Mouse (Mus musculus): Measurements from ENCODE around the gene Ndufa4l2. TPM values are rescaled to one million over a fixed set of nuclear protein-coding genes. Genes with fewer than 3 reads are reported as not detected.
A peak's percentile ranks its signal among the peaks of the same experiment; 100 is the strongest.

Gene Ndufa4l2
- polyA plus RNA-seq, 1 experiment from 2014 or later = 57.8 TPM

GRCm38 (mm10) chr10:127521611-127522080, 6.9 kb downstream of the Ndufa4l2 start:
- TF ChIP-seq CTCF (IDR thresholded peaks at IDR 0.05; ENCODE audit: low read depth) = no peak
- Histone ChIP-seq H3K9ac (ENCODE audit: low read depth, low read length) (peak overlapping the region; percentile 48), H3K4me1 (replicated peaks; ENCODE audit: insufficient read depth, low read length) (peaks cover 25% of the 10 kb centered on the region), H3K27ac (0 out of 2 replicates have a peak overlapping the region, but pooled peaks have one; percentile 1), H3K36me3 (ENCODE audit: insufficient read depth, low read length) (peaks cover 18% of the 10 kb centered on the region; the same call in 1 of the 2 replicates), H3K9me3 (replicated peaks; ENCODE audit: low read length) (no peaks in the 10 kb centered on the region), H3K4me3 (replicated peaks; ENCODE audit: low read depth, low read length) (peak overlapping the region; percentile 43), H3K4me2 (ENCODE audit: low read length) (peak overlapping the region; percentile 68), H3K27me3 (ENCODE audit: insufficient read depth, low read length) (peaks cover 30% of the 10 kb centered on the region)
- WGBS = 3% methylated on average over 12 of the region's 12 CpGs
- DNase-seq (ENCODE audit: low spot score) = no peak
- no peak for ATAC-seq (replicated peaks; ENCODE audit: low FRiP score, low read depth)

DNA sequence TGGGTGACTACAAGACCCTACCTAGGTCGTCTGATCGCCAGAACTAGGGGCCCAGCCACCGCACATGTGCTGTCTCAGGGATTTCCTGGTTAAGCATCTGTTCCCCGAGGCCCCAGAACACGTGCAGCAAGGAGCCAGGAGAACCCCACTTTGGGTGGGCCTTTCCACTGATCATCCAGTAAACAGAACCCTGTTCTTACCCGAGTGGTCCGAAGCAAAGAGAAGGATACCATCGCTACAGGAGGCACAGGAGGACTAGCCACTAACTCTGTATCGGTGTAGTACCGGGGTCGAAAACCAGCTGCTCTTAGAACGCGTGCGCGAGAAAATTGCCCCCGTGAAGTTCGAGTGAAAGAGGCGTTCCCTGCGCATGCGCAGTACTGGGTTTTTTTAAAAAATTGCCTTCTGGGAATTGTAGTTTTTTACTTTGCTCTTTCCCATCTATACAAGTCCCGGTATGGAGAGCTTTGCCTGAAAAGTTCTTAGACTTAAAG, 7.4 kb downstream of the Ndufa4l2 start, which contains the start of gene Shmt2:
Gene Shmt2 (minus strand): TSS at position 357 of the 494 bp plus-strand sequence.
- no peaks in the 10 kb centered on the region for H3K9me3 ChIP-seq (replicated peaks; ENCODE audit: low read length)
- 0 out of 2 replicates have a peak within 1 kb of the TSS, but pooled peaks have one; percentile 1 for H3K27ac ChIP-seq
- DNase-seq (ENCODE audit: low spot score) (peak; percentile 98), ATAC-seq (replicated peaks; ENCODE audit: low FRiP score, low read depth) (peak; percentile 25; the same call in 1 of the 2 replicates)
- peaks cover 22% of the 10 kb centered on the region for H3K4me1 ChIP-seq (replicated peaks; ENCODE audit: insufficient read depth, low read length)
- peak within 1 kb of the TSS; percentile 43 for H3K4me3 ChIP-seq (replicated peaks; ENCODE audit: low read depth, low read length)
- under 1% methylated on average over 21 of the region's 21 CpGs for WGBS
- peak within 1 kb of the TSS; percentile 68 for H3K4me2 ChIP-seq (ENCODE audit: low read length)
- peak within 1 kb of the TSS; percentile 48 for H3K9ac ChIP-seq (ENCODE audit: low read depth, low read length)
- peaks cover 18% of the 10 kb centered on the region; the same call in 1 of the 2 replicates for H3K36me3 ChIP-seq (ENCODE audit: insufficient read depth, low read length)
- peaks cover 34% of the 10 kb centered on the region for H3K27me3 ChIP-seq (ENCODE audit: insufficient read depth, low read length)
- TF ChIP-seq CTCF (IDR thresholded peaks at IDR 0.05; ENCODE audit: low read depth) = no peak

GRCm38 (mm10) chr10:127524646-127525255, 10.0 kb downstream of the Ndufa4l2 start:
- TF ChIP-seq CTCF (IDR thresholded peaks at IDR 0.05; ENCODE audit: low read depth) = no peak
- WGBS = 7% methylated on average over 23 of the region's 23 CpGs
- no peaks in the 10 kb centered on the region for H3K9me3 ChIP-seq (replicated peaks; ENCODE audit: low read length)
- ATAC-seq (replicated peaks; ENCODE audit: low FRiP score, low read depth) (no peak), DNase-seq (ENCODE audit: low spot score) (no peak)
- H3K4me1 ChIP-seq (replicated peaks; ENCODE audit: insufficient read depth, low read length) = peaks cover 20% of the 10 kb centered on the region
- H3K27ac ChIP-seq = no peak overlapping the region
- H3K36me3 ChIP-seq (ENCODE audit: insufficient read depth, low read length) = no peaks in the 10 kb centered on the region
- H3K9ac ChIP-seq (ENCODE audit: low read depth, low read length) = no peak overlapping the region
- H3K27me3 ChIP-seq (ENCODE audit: insufficient read depth, low read length) = peaks cover 59% of the 10 kb centered on the region
- no peak overlapping the region for H3K4me3 ChIP-seq (replicated peaks; ENCODE audit: low read depth, low read length)
- H3K4me2 ChIP-seq (ENCODE audit: low read length) = no peak overlapping the region

- Histone ChIP-seq H3K27me3 (ENCODE audit: insufficient read depth, low read length) (peaks cover 70% of the 10 kb centered on the region), H3K9ac (ENCODE audit: low read depth, low read length) (no peak overlapping the region), H3K27ac (no peak overlapping the region), H3K9me3 (replicated peaks; ENCODE audit: low read length) (no peaks in the 10 kb centered on the region), H3K4me1 (replicated peaks; ENCODE audit: insufficient read depth, low read length) (peaks cover 17% of the 10 kb centered on the region), H3K4me3 (replicated peaks; ENCODE audit: low read depth, low read length) (peak overlapping the region; percentile 24), H3K4me2 (ENCODE audit: low read length) (peak overlapping the region; percentile 50), H3K36me3 (ENCODE audit: insufficient read depth, low read length) (no peaks in the 10 kb centered on the region)
- TF ChIP-seq CTCF (IDR thresholded peaks at IDR 0.05; ENCODE audit: low read depth) = no peak
- no peak for ATAC-seq (replicated peaks; ENCODE audit: low FRiP score, low read depth)
- DNase-seq (ENCODE audit: low spot score) = no peak
- WGBS = 1% methylated on average over 26 of the region's 26 CpGs
Observed at GRCm38 (mm10) chr10:127526048-127526447, 11.3 kb downstream of the Ndufa4l2 start.

DNA sequence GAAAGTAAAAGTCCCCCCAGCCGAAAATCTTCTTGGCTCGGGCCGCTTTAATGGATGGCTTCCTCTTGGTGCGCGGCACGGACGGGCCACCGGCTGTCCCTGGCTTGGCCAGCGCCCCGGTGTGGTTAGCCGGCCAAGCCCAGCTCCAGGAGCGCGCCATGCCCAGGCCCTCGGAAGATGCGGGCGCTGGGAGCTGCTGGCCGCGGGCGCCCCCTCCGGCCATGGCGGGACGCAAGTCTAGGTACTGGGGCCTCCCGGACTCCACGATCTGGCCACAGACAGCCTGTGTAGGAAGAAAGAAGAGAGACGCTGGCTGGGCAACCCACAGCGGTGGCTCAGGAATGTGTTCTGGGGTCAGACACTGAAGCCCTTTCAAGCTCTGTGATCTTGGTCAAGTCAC, 11.9 kb downstream of the Ndufa4l2 start:
- Histone ChIP-seq H3K9me3 (replicated peaks; ENCODE audit: low read length) (no peaks in the 10 kb centered on the region), H3K27ac (no peak overlapping the region), H3K4me2 (ENCODE audit: low read length) (peak overlapping the region; percentile 50), H3K36me3 (ENCODE audit: insufficient read depth, low read length) (no peaks in the 10 kb centered on the region), H3K9ac (ENCODE audit: low read depth, low read length) (0 out of 2 replicates have a peak overlapping the region, but pooled peaks have one; percentile 27), H3K4me3 (replicated peaks; ENCODE audit: low read depth, low read length) (peak overlapping the region; percentile 24), H3K4me1 (replicated peaks; ENCODE audit: insufficient read depth, low read length) (peaks cover 10% of the 10 kb centered on the region), H3K27me3 (ENCODE audit: insufficient read depth, low read length) (peaks cover 75% of the 10 kb centered on the region)
- peak; percentile 66 for TF ChIP-seq CTCF (IDR thresholded peaks at IDR 0.05; ENCODE audit: low read depth)
- WGBS = under 1% methylated on average over 26 of the region's 26 CpGs
- peak; percentile 73 for DNase-seq (ENCODE audit: low spot score)
- ATAC-seq (replicated peaks; ENCODE audit: low FRiP score, low read depth) = peak; percentile 65; the same call in 1 of the 2 replicates

- ATAC-seq (replicated peaks; ENCODE audit: low FRiP score, low read depth) (no peak), DNase-seq (ENCODE audit: low spot score) (no peak)
- Histone ChIP-seq H3K9ac (ENCODE audit: low read depth, low read length) (no peak overlapping the region), H3K4me3 (replicated peaks; ENCODE audit: low read depth, low read length) (no peak overlapping the region), H3K36me3 (ENCODE audit: insufficient read depth, low read length) (no peaks in the 10 kb centered on the region), H3K4me2 (ENCODE audit: low read length) (no peak overlapping the region), H3K27ac (no peak overlapping the region), H3K4me1 (replicated peaks; ENCODE audit: insufficient read depth, low read length) (peaks cover 9% of the 10 kb centered on the region; the same call in 1 of the 2 replicates), H3K27me3 (ENCODE audit: insufficient read depth, low read length) (peaks cover 83% of the 10 kb centered on the region), H3K9me3 (replicated peaks; ENCODE audit: low read length) (no peaks in the 10 kb centered on the region)
- no peak for TF ChIP-seq CTCF (IDR thresholded peaks at IDR 0.05; ENCODE audit: low read depth)
- 5% methylated on average over 17 of the region's 17 CpGs for WGBS
Observed at GRCm38 (mm10) chr10:127527481-127527880, 12.7 kb downstream of the Ndufa4l2 start.

All from kidney, postnatal 0 days (tissue).